Mouse (Mus musculus): ENCODE measurements around the gene Lamc2. TPM values are rescaled to one million over a fixed set of nuclear protein-coding genes. Genes with fewer than 3 reads are reported as not detected.

The Lamc2 gene
- polyA plus RNA-seq, 1 experiment = 1.3 TPM

- Histone ChIP-seq H3K4me3 (replicated peaks; ENCODE audit: insufficient read depth, low read depth, low read length) (no peak overlapping the region), H3K4me1 (ENCODE audit: control insufficient read depth, insufficient read depth, low read length) (no peaks in the 10 kb centered on the region), H3K27ac (ENCODE audit: insufficient read depth, low read length) (no peak overlapping the region), H3K27me3 (ENCODE audit: control insufficient read depth, insufficient read depth, low read length) (no peaks in the 10 kb centered on the region)
- TF ChIP-seq POLR2A (IDR thresholded peaks at IDR 0.05; ENCODE audit: borderline replicate concordance, insufficient read depth, low read length) (no peak), CTCF (IDR thresholded peaks at IDR 0.05; ENCODE audit: borderline replicate concordance, insufficient read depth, low read depth, low read length) (no peak)
- no peak for DNase-seq
- 55% methylated on average over 10 of the region's 10 CpGs for WGBS
Measured at GRCm38 (mm10) chr1:153153619-153154137, 32.6 kb downstream of the Lamc2 start.

GRCm38 (mm10) chr1:153152594-153152993, 33.7 kb downstream of the Lamc2 start:
- H3K4me1 ChIP-seq (ENCODE audit: control insufficient read depth, insufficient read depth, low read length) = no peaks in the 10 kb centered on the region
- no peak for DNase-seq
- whole genome bisulfite sequencing = 62% methylated on average over 7 of the region's 7 CpGs
- TF ChIP-seq POLR2A (IDR thresholded peaks at IDR 0.05; ENCODE audit: borderline replicate concordance, insufficient read depth, low read length) = no peak
- no peak for TF ChIP-seq CTCF (IDR thresholded peaks at IDR 0.05; ENCODE audit: borderline replicate concordance, insufficient read depth, low read depth, low read length)
- H3K27ac ChIP-seq (ENCODE audit: insufficient read depth, low read length) = no peak overlapping the region
- no peaks in the 10 kb centered on the region for H3K27me3 ChIP-seq (ENCODE audit: control insufficient read depth, insufficient read depth, low read length)
- H3K4me3 ChIP-seq (replicated peaks; ENCODE audit: insufficient read depth, low read depth, low read length) = no peak overlapping the region

GRCm38 (mm10) chr1:153145791-153146190, 40.5 kb downstream of the Lamc2 start:
- Histone ChIP-seq H3K27ac (ENCODE audit: insufficient read depth, low read length) (no peak overlapping the region), H3K4me1 (ENCODE audit: control insufficient read depth, insufficient read depth, low read length) (no peaks in the 10 kb centered on the region), H3K27me3 (ENCODE audit: control insufficient read depth, insufficient read depth, low read length) (no peaks in the 10 kb centered on the region), H3K4me3 (replicated peaks; ENCODE audit: insufficient read depth, low read depth, low read length) (no peak overlapping the region)
- 91% methylated on average over 5 of the region's 5 CpGs for WGBS
- TF ChIP-seq POLR2A (IDR thresholded peaks at IDR 0.05; ENCODE audit: borderline replicate concordance, insufficient read depth, low read length) = no peak
- no peak for TF ChIP-seq CTCF (IDR thresholded peaks at IDR 0.05; ENCODE audit: borderline replicate concordance, insufficient read depth, low read depth, low read length)
- DNase-seq = no peak

- no peak for DNase-seq
- 86% methylated on average over 11 of the region's 11 CpGs for WGBS
- TF ChIP-seq POLR2A (IDR thresholded peaks at IDR 0.05; ENCODE audit: borderline replicate concordance, insufficient read depth, low read length) (no peak), CTCF (IDR thresholded peaks at IDR 0.05; ENCODE audit: borderline replicate concordance, insufficient read depth, low read depth, low read length) (no peak)
- Histone ChIP-seq H3K4me3 (replicated peaks; ENCODE audit: insufficient read depth, low read depth, low read length) (no peak overlapping the region), H3K4me1 (ENCODE audit: control insufficient read depth, insufficient read depth, low read length) (no peaks in the 10 kb centered on the region), H3K27me3 (ENCODE audit: control insufficient read depth, insufficient read depth, low read length) (no peaks in the 10 kb centered on the region), H3K27ac (ENCODE audit: insufficient read depth, low read length) (no peak overlapping the region)
Measured at GRCm38 (mm10) chr1:153144021-153144420, 42.2 kb downstream of the Lamc2 start.

GRCm38 (mm10) chr1:153140747-153141228, 45.5 kb downstream of the Lamc2 start:
- no peak overlapping the region for H3K27ac ChIP-seq (ENCODE audit: insufficient read depth, low read length)
- DNase-seq = no peak
- TF ChIP-seq POLR2A (IDR thresholded peaks at IDR 0.05; ENCODE audit: borderline replicate concordance, insufficient read depth, low read length) = no peak
- TF ChIP-seq CTCF (IDR thresholded peaks at IDR 0.05; ENCODE audit: borderline replicate concordance, insufficient read depth, low read depth, low read length) = no peak
- H3K4me1 ChIP-seq (ENCODE audit: control insufficient read depth, insufficient read depth, low read length) = peaks cover 4% of the 10 kb centered on the region; the same call in 1 of the 2 replicates
- WGBS = 57% methylated on average over 8 of the region's 8 CpGs
- no peaks in the 10 kb centered on the region for H3K27me3 ChIP-seq (ENCODE audit: control insufficient read depth, insufficient read depth, low read length)
- no peak overlapping the region for H3K4me3 ChIP-seq (replicated peaks; ENCODE audit: insufficient read depth, low read depth, low read length)

- DNase-seq = no peak
- WGBS = 80% methylated on average over 11 of the region's 11 CpGs
- H3K27me3 ChIP-seq (ENCODE audit: control insufficient read depth, insufficient read depth, low read length) = no peaks in the 10 kb centered on the region
- H3K27ac ChIP-seq (ENCODE audit: insufficient read depth, low read length) = no peak overlapping the region
- peaks cover 4% of the 10 kb centered on the region; the same call in 1 of the 2 replicates for H3K4me1 ChIP-seq (ENCODE audit: control insufficient read depth, insufficient read depth, low read length)
- H3K4me3 ChIP-seq (replicated peaks; ENCODE audit: insufficient read depth, low read depth, low read length) = no peak overlapping the region
- no peak for TF ChIP-seq CTCF (IDR thresholded peaks at IDR 0.05; ENCODE audit: borderline replicate concordance, insufficient read depth, low read depth, low read length)
- no peak for TF ChIP-seq POLR2A (IDR thresholded peaks at IDR 0.05; ENCODE audit: borderline replicate concordance, insufficient read depth, low read length)
Measured at GRCm38 (mm10) chr1:153140265-153140664, 46.0 kb downstream of the Lamc2 start.

GRCm38 (mm10) chr1:153139635-153140034, 46.6 kb downstream of the Lamc2 start:
- TF ChIP-seq POLR2A (IDR thresholded peaks at IDR 0.05; ENCODE audit: borderline replicate concordance, insufficient read depth, low read length) (no peak), CTCF (IDR thresholded peaks at IDR 0.05; ENCODE audit: borderline replicate concordance, insufficient read depth, low read depth, low read length) (no peak)
- Histone ChIP-seq H3K27me3 (ENCODE audit: control insufficient read depth, insufficient read depth, low read length) (no peaks in the 10 kb centered on the region), H3K4me3 (replicated peaks; ENCODE audit: insufficient read depth, low read depth, low read length) (no peak overlapping the region), H3K27ac (ENCODE audit: insufficient read depth, low read length) (no peak overlapping the region), H3K4me1 (ENCODE audit: control insufficient read depth, insufficient read depth, low read length) (peaks cover 4% of the 10 kb centered on the region; the same call in 1 of the 2 replicates)
- WGBS = 94% methylated on average over 7 of the region's 7 CpGs
- no peak for DNase-seq

- Histone ChIP-seq H3K4me1 (ENCODE audit: control insufficient read depth, insufficient read depth, low read length) (peaks cover 4% of the 10 kb centered on the region; the same call in 1 of the 2 replicates), H3K27me3 (ENCODE audit: control insufficient read depth, insufficient read depth, low read length) (no peaks in the 10 kb centered on the region), H3K4me3 (replicated peaks; ENCODE audit: insufficient read depth, low read depth, low read length) (no peak overlapping the region), H3K27ac (ENCODE audit: insufficient read depth, low read length) (no peak overlapping the region)
- peak; percentile 25 to 42 for DNase-seq
- no peak for TF ChIP-seq CTCF (IDR thresholded peaks at IDR 0.05; ENCODE audit: borderline replicate concordance, insufficient read depth, low read depth, low read length)
- no peak for TF ChIP-seq POLR2A (IDR thresholded peaks at IDR 0.05; ENCODE audit: borderline replicate concordance, insufficient read depth, low read length)
- WGBS = 23% methylated on average over 5 of the region's 5 CpGs
Measured at GRCm38 (mm10) chr1:153138486-153138885, 47.8 kb downstream of the Lamc2 start.
